Mouse (Mus musculus) MEL (cell line): ENCODE data around the gene Lyrm7. TPM values are rescaled to one million over a fixed set of nuclear protein-coding genes. Genes with fewer than 3 reads are reported as not detected.

Experiments used
- DNase-seq: peaks from one replicate; pipeline ENCODE4 v3.0.0; 2011; ENCODE audit warnings: low read depth, low spot score
- H3K27ac ChIP-seq: 2 replicates; pipeline ENCODE4 v1.5.1; 2012; ENCODE audit warnings: low read depth, mild to moderate bottlenecking, control low read depth, low read length, moderate library complexity; ENCODE audit not compliant: control insufficient read depth
- H3K27me3 ChIP-seq, 2 experiments: fragments of 150-350 bp in 1 of 2; sonication (generic) in 1 of 2; 2 replicates each; pipeline ENCODE4 v1.6.1; 2012; ENCODE audit warnings: low read length in 2 of 2, mild to moderate bottlenecking in 2 of 2, improper control_type of control experiment in 1 of 2, moderate library complexity in 1 of 2; ENCODE audit not compliant: insufficient read depth in 2 of 2, control insufficient read depth in 1 of 2
- H3K36me3 ChIP-seq, 2 experiments: 2 replicates each; pipeline ENCODE4 v1.6.1; 2012 to 2014; ENCODE audit warnings: low read length in 2 of 2, improper control_type of control experiment in 1 of 2, inconsistent platforms in 1 of 2, mild to moderate bottlenecking in 1 of 2; ENCODE audit not compliant: insufficient read depth in 2 of 2, control insufficient read depth in 1 of 2
- H3K4me1 ChIP-seq, 2 experiments: fragments of 150-350 bp in 1 of 2; sonication (generic) in 1 of 2; 2 replicates each; pipeline ENCODE4 v1.6.1; 2012; ENCODE audit warnings: low read length in 2 of 2, improper control_type of control experiment in 1 of 2, mild to moderate bottlenecking in 1 of 2; ENCODE audit not compliant: insufficient read depth in 2 of 2, control insufficient read depth in 1 of 2
- H3K4me3 ChIP-seq, 2 experiments: fragments of 150-350 bp in 1 of 2; sonication (generic) in 1 of 2; 2 replicates each; pipeline ENCODE4 v1.5.1; 2012; ENCODE audit warnings: low read depth in 2 of 2, low read length in 2 of 2, mild to moderate bottlenecking in 2 of 2, moderate library complexity in 2 of 2, control low read depth in 1 of 2, improper control_type of control experiment in 1 of 2; ENCODE audit not compliant: control insufficient read depth in 1 of 2, insufficient read depth in 1 of 2
- H3K79me2 ChIP-seq: 2 replicates; pipeline ENCODE4 v1.6.1; 2012; ENCODE audit warnings: mild to moderate bottlenecking, low read length, moderate library complexity; ENCODE audit not compliant: control insufficient read depth, poor library complexity, insufficient read depth
- H3K9ac ChIP-seq: 2 replicates; pipeline ENCODE4 v1.6.1; 2012; ENCODE audit warnings: low read depth, mild to moderate bottlenecking, control low read depth, low read length, moderate library complexity; ENCODE audit not compliant: control insufficient read depth, poor library complexity, severe bottlenecking
- H3K9me3 ChIP-seq: fragments of 150-350 bp; sonication (generic); replicated peaks from 2 replicates; pipeline ENCODE4 v1.6.1; 2012; ENCODE audit warnings: mild to moderate bottlenecking, low read length, improper control_type of control experiment, moderate library complexity; ENCODE audit not compliant: insufficient read depth
- CTCF ChIP-seq, 3 experiments: IDR thresholded peaks in 2 of 3; conservative IDR thresholded peaks in 1 of 3; 2 replicates each; pipeline ENCODE4 v1.5.1; 2011 to 2012; ENCODE audit warnings: low read length in 3 of 3, low read depth in 2 of 3, mild to moderate bottlenecking in 2 of 3, improper control_type of control experiment in 1 of 3, inconsistent platforms in 1 of 3, mixed read lengths in 1 of 3, moderate library complexity in 1 of 3; ENCODE audit not compliant: control insufficient read depth in 1 of 3, insufficient read depth in 1 of 3, poor library complexity in 1 of 3, severe bottlenecking in 1 of 3
- GABPA ChIP-seq: IDR thresholded peaks from 2 replicates; pipeline ENCODE4 v1.6.1; 2012; ENCODE audit warnings: low read depth, mild to moderate bottlenecking, inconsistent platforms, low read length, improper control_type of control experiment, moderate library complexity
- GATA1 ChIP-seq: IDR thresholded peaks from 2 replicates; pipeline ENCODE4 v1.6.1; 2011; ENCODE audit warnings: low read depth, low read length, improper control_type of control experiment
- HCFC1 ChIP-seq: IDR thresholded peaks from 2 replicates; pipeline ENCODE4 v1.6.1; 2012; ENCODE audit warnings: low read depth, mild to moderate bottlenecking, inconsistent platforms, low read length, improper control_type of control experiment, moderate library complexity
- KAT2A ChIP-seq: conservative IDR thresholded peaks from 2 replicates; pipeline ENCODE4 v1.6.1; 2012; ENCODE audit warnings: low read depth, low read length, improper control_type of control experiment, inconsistent platforms
- MAX ChIP-seq: IDR thresholded peaks from 2 replicates; pipeline ENCODE4 v1.6.1; 2011; ENCODE audit warnings: low read length, improper control_type of control experiment
- MEF2A ChIP-seq: IDR thresholded peaks from 2 replicates; pipeline ENCODE4 v1.6.1; 2014; ENCODE audit warnings: low read depth, mild to moderate bottlenecking, inconsistent platforms, low read length, improper control_type of control experiment; ENCODE audit not compliant: poor library complexity, insufficient replicate concordance, severe bottlenecking; ENCODE audit errors: extremely low read depth
- MXI1 ChIP-seq: IDR thresholded peaks from 2 replicates; pipeline ENCODE4 v1.6.1; 2011; ENCODE audit warnings: mild to moderate bottlenecking, low read depth, low read length, improper control_type of control experiment
- MYC ChIP-seq: IDR thresholded peaks from 2 replicates; pipeline ENCODE4 v1.6.1; 2011; ENCODE audit warnings: low read depth, mild to moderate bottlenecking, low read length, improper control_type of control experiment, moderate library complexity
- RAD21 ChIP-seq: IDR thresholded peaks from 2 replicates; pipeline ENCODE4 v1.6.1; 2011; ENCODE audit warnings: mild to moderate bottlenecking, low read depth, low read length, improper control_type of control experiment
- RCOR1 ChIP-seq: IDR thresholded peaks from 2 replicates; pipeline ENCODE4 v1.6.1; 2012; ENCODE audit warnings: low read depth, mild to moderate bottlenecking, inconsistent platforms, low read length, improper control_type of control experiment
- SIN3A ChIP-seq: IDR thresholded peaks from 2 replicates; pipeline ENCODE4 v1.6.1; 2012; ENCODE audit warnings: low read length, improper control_type of control experiment, inconsistent platforms
- SMC3 ChIP-seq: IDR thresholded peaks from 2 replicates; pipeline ENCODE4 v1.6.1; 2011; ENCODE audit warnings: low read depth, low read length, improper control_type of control experiment
- UBTF ChIP-seq: IDR thresholded peaks from 2 replicates; pipeline ENCODE4 v1.6.1; 2012; ENCODE audit warnings: low read depth, mild to moderate bottlenecking, inconsistent platforms, low read length, improper control_type of control experiment, moderate library complexity, borderline replicate concordance; ENCODE audit not compliant: insufficient read depth
- USF2 ChIP-seq, 2 experiments: IDR thresholded peaks; 2 replicates each; pipeline ENCODE4 v1.6.1; 2011 to 2012; ENCODE audit warnings: improper control_type of control experiment in 2 of 2, low read length in 2 of 2, borderline replicate concordance in 1 of 2, inconsistent platforms in 1 of 2, low read depth in 1 of 2, mild to moderate bottlenecking in 1 of 2; ENCODE audit not compliant: insufficient read depth in 1 of 2
- ZC3H11A ChIP-seq: IDR thresholded peaks from 2 replicates; pipeline ENCODE4 v1.6.1; 2012; ENCODE audit warnings: low read depth, mild to moderate bottlenecking, inconsistent platforms, low read length, improper control_type of control experiment
- polyA plus RNA-seq, 2 experiments: library from polyadenylated mRNA; stranded (reverse) in 1 of 2; unstranded in 1 of 2; fragments of >175 nt in 1 of 2; fragments of >200 nt in 1 of 2; gene quantifications; 2 replicates each; pipeline versions ENCODE4 v1.2.1 to v1.2.4; 2012; ENCODE audit warnings: low replicate concordance in 2 of 2, low read depth in 1 of 2; ENCODE audit not compliant: insufficient read length in 2 of 2, insufficient read depth in 1 of 2, missing spikeins in 1 of 2
- total RNA-seq: library from RNA; depleted of rRNA; stranded (reverse); fragments of 300-350 nt; gene quantifications from 2 replicates; pipeline ENCODE4 v1.2.3, GENCODE M21; 2012

The Lyrm7 gene
- total and polyA plus RNA-seq, 3 experiments, result 12.3 to 188 (median 20.9) TPM

- TF ChIP-seq MEF2A, result no peak
- 0 out of 2 replicates have a peak, but pooled peaks have one; percentile 13 for TF ChIP-seq HCFC1
- peak; percentile 52; the same call in 1 of the 2 replicates for TF ChIP-seq MXI1
- TF ChIP-seq, all 39 proteins: peak for 15
Observed at GRCm38 (mm10) chr11:54862621-54863520, 2.2 kb upstream of the Lyrm7 start (continued).

DNA sequence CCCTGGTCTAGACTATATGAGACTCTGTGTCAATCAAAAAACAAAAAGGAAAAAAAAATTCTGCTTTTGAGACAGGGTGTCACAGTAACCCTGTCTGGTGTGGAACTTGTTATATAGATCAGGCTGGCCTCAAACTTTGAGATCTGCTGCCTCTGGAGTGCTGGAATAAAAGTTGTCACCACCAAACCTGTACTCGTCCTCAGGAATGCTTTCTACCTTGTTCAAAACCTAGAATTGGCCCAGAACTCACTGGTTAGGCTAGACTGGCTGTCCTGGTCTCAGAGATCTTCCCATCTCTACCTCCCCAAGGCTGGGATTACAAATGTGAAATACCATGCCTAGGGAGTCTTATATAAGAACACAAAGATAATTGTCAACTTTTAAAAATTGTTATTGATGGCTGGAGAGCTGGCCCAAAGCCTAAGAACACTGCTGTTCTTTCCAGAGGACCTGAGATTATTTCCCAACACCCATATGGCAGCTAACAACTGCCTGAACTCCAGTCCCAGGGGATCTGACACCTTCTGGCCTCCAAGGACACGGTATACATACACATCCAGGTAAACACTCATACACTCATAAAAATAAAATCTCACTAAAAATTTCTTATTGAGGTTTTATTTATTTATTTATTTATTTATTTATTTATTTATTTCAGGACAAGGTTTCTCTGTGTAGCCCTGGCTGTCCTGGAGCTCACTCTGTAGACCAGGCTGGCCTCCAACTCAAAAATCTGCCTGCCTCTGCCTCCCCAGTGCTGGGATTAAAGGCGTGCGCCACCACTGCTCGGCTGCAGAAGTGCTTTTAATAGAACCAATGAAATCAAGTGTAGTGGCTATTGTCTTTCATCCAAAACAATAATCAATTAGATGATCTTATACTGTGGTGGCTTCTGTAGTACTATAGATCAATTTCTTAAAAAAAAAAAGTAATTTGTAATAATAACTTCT, 1.0 kb upstream of the Lyrm7 start:
- Histone ChIP-seq H3K27me3 (no peaks in the 10 kb centered on the region), H3K36me3 (peaks cover 0 to 9% of the 10 kb centered on the region in 2 experiments; a peak in 2 of 4 replicates), H3K4me3 (no peak overlapping the region; a peak in 1 of 4 replicates), H3K9me3 (no peaks in the 10 kb centered on the region), H3K27ac (peak overlapping the region; percentile 10; the same call in 1 of the 2 replicates), H3K9ac (no peak overlapping the region), H3K79me2 (peaks cover 9% of the 10 kb centered on the region), H3K4me1 (peaks cover 0 to 15% of the 10 kb centered on the region in 2 experiments; a peak in 2 of 4 replicates)
- no peak for DNase-seq
- no peak for TF ChIP-seq GABPA
- TF ChIP-seq SIN3A, result no peak
- TF ChIP-seq RAD21, result no peak

DNA sequence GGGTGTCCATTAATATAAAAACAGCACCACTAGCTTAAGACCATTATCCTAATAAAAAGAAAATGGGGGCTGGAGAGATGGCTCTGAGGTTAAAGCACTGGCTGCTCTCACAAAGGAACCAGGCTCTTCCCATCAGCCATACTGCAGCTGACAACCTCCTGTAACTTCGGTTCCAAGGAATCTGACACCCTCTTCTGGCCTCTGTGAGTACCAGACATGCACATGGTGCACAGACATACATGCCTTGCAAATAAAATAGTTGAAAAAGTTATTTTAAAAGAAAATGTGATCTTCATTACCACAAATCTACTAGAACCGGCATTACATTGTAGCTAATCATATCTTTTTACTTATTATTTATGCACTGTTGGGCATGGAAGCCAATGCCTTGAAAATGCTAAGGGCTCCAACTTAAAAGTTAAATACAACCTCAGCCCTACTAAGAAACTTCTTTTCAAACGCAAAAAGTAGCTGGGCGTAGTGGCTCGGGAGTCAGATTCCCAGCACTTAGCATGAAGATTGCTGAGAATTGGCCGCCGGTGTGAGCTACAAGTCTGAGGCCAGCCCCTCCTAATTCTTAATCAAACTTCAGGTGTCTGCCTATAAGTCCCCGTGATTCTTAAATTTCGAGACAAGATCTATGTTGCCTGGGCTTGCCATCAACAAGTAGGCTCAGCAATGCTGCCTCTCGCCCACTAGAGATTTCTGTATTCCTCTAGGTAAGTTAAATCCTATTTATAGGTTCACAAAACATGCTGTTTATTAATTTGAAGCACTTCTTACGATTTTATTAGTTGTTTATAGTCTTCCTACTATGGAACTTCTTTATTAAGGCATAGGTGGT, 1.2 kb downstream of the Lyrm7 start:
- Histone ChIP-seq H3K27me3 (no peaks in the 10 kb centered on the region), H3K4me1 (peaks cover 0 to 7% of the 10 kb centered on the region in 2 experiments; a peak in 1 of 4 replicates), H3K79me2 (peaks cover 4% of the 10 kb centered on the region; the same call in 1 of the 2 replicates), H3K36me3 (peaks cover 0 to 4% of the 10 kb centered on the region in 2 experiments; a peak in 1 of 4 replicates), H3K27ac (peak overlapping the region; percentile 65), H3K4me3 (peak overlapping the region; percentile 69 to 82), H3K9me3 (no peaks in the 10 kb centered on the region), H3K9ac (peak overlapping the region; percentile 86)
- peak; percentile 88 for DNase-seq
- peak; percentile 77 for TF ChIP-seq SIN3A
- TF ChIP-seq MEF2A, result no peak
- 0 out of 2 replicates have a peak, but pooled peaks have one; percentile 46 for TF ChIP-seq RCOR1
- TF ChIP-seq UBTF, result 0 out of 2 replicates have a peak, but pooled peaks have one; percentile 52
- TF ChIP-seq MYC, result peak; percentile 93
- TF ChIP-seq MXI1, result peak; percentile 94
- TF ChIP-seq CTCF (IDR thresholded peaks at IDR 0.05 in 2 of 3, conservative IDR thresholded peaks at IDR 0.05 in 1 of 3; ENCODE audit: control insufficient read depth in 1 of 3, insufficient read depth in 1 of 3, low read depth in 2 of 3, low read length in 3 of 3, poor library complexity in 1 of 3, severe bottlenecking in 1 of 3), result peak; percentile 43 to 87 (median 58)
- 0 out of 2 replicates have a peak, but pooled peaks have one; percentile 22 for TF ChIP-seq GATA1
- peak; percentile 90 for TF ChIP-seq RAD21
- TF ChIP-seq SMC3, result peak; percentile 95
- peak; percentile 11; the same call in 1 of the 2 replicates for TF ChIP-seq HCFC1
- peak; percentile 94 for TF ChIP-seq ZC3H11A
- TF ChIP-seq KAT2A, result no peak
- TF ChIP-seq MAX, result peak; percentile 65; the same call in 1 of the 2 replicates
- TF ChIP-seq USF2 (IDR thresholded peaks at IDR 0.05; ENCODE audit: borderline replicate concordance in 1 of 2, insufficient read depth in 1 of 2, low read depth in 1 of 2, low read length in 2 of 2), result no peak
